Mouse (Mus musculus) spleen, adult 2 months (tissue): ENCODE measurements around the gene 1810010D01Rik.

Experiments used
- CTCF ChIP-seq: fragments of 200-500 bp; IDR thresholded peaks from 2 replicates; pipeline ENCODE4 v1.5.1; 2011; ENCODE audit warnings: mild to moderate bottlenecking, inconsistent platforms; ENCODE audit not compliant: insufficient read depth, insufficient read length, insufficient replicate concordance; ENCODE audit errors: extremely low read depth
- POLR2A ChIP-seq: fragments of 200-500 bp; IDR thresholded peaks from 2 replicates; pipeline ENCODE4 v1.6.1; 2011; ENCODE audit warnings: low read depth, low read length, inconsistent platforms

DNA sequence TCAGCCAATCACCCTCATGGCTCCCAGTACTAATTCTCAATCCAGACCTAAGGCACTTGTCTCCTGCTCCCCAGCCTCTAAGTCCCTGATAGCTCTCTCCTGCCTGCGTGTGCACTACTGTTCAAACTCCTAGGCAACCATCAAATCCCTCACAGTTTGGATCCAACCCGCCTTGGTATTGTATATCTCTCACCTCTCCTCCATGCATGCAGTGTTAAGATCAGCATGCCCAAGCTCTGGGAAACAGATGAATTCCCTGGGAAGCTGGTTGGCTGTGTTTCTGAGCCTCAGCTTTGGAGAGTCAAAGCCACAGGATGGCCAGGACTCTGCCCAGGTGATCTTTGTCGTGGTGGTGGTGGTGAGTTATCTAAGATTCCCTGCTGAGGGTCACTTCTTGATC lies 10.2 kb downstream of the 1810010D01Rik start:
- TF ChIP-seq CTCF = no peak
- no peak for TF ChIP-seq POLR2A
